Mouse (Mus musculus) hematopoietic stem cell, adult 5-6 weeks (primary cell): Measurements from ENCODE around the gene Gnptab. TPM values are rescaled to one million over a fixed set of nuclear protein-coding genes. Genes with fewer than 3 reads are reported as not detected.
"Not testable (repeated sequence)": the region's sequence is repeated elsewhere in the genome, so short reads cannot be mapped to it uniquely, and the experiment has no call there.

Experiments
- ATAC-seq, 2 experiments: fragments of 125-278 bp in 1 of 2; replicated peaks in 1 of 2; 2 replicates each; pipeline ENCODE4 v1.8.0; 2016 to 2017; ENCODE audit warnings: inconsistent platforms in 2 of 2, mild to moderate bottlenecking in 2 of 2, moderate number of reproducible peaks in 2 of 2, low read depth in 1 of 2, moderate TSS enrichment in 1 of 2; ENCODE audit not compliant: low FRiP score in 2 of 2, poor library complexity in 2 of 2, severe bottlenecking in 2 of 2, insufficient read depth in 1 of 2, low TSS enrichment in 1 of 2
- total RNA-seq: library from RNA; stranded (forward); fragments of 172-1452, 232-1000 nt; gene quantifications from 2 replicates; pipeline ENCODE4 v1.2.3, GENCODE M21; 2017

The Gnptab gene
- total RNA-seq, 1 experiment from 2014 or later, result 65.2 TPM

- ATAC-seq, result no peak
Measured at GRCm38 (mm10) chr10:88371793-88372192, 7.1 kb upstream of the Gnptab start.

- ATAC-seq, result no peak
Measured at GRCm38 (mm10) chr10:88372436-88372835, 6.5 kb upstream of the Gnptab start.

GRCm38 (mm10) chr10:88372945-88373344 is 6.0 kb upstream of the Gnptab start:
- not testable (repeated sequence) for ATAC-seq

GRCm38 (mm10) chr10:88374984-88375383 is 3.9 kb upstream of the Gnptab start:
- no peak for ATAC-seq

- peak; percentile 59 for ATAC-seq
Measured at GRCm38 (mm10) chr10:88376770-88377169, 2.2 kb upstream of the Gnptab start.

GRCm38 (mm10) chr10:88377666-88378065 is 1.3 kb upstream of the Gnptab start:
- ATAC-seq, result no peak

GRCm38 (mm10) chr10:88380002-88380401 is 1.1 kb downstream of the Gnptab start:
- ATAC-seq, result peak; percentile 26 to 36; a peak in 1 of 4 replicates

- ATAC-seq, result no peak
Measured at GRCm38 (mm10) chr10:88380430-88381060, 1.6 kb downstream of the Gnptab start.

- no peak for ATAC-seq
Measured at GRCm38 (mm10) chr10:88381286-88381685, 2.4 kb downstream of the Gnptab start.

- peak; percentile 10 to 11; a peak in 1 of 4 replicates for ATAC-seq
Measured at GRCm38 (mm10) chr10:88382009-88382408, 3.1 kb downstream of the Gnptab start.

GRCm38 (mm10) chr10:88383479-88383878 is 4.5 kb downstream of the Gnptab start:
- ATAC-seq, result no peak

GRCm38 (mm10) chr10:88384081-88384480 is 5.1 kb downstream of the Gnptab start:
- no peak for ATAC-seq

- ATAC-seq, result no peak
Measured at GRCm38 (mm10) chr10:88385290-88385689, 6.4 kb downstream of the Gnptab start.

- peak; percentile 25 to 49; a peak in 2 of 4 replicates for ATAC-seq
Measured at GRCm38 (mm10) chr10:88385758-88386157, 6.8 kb downstream of the Gnptab start.

GRCm38 (mm10) chr10:88386251-88386650 is 7.3 kb downstream of the Gnptab start:
- ATAC-seq, result no peak

GRCm38 (mm10) chr10:88389576-88389975 is 10.6 kb downstream of the Gnptab start:
- peak; percentile 46 to 51; a peak in 3 of 4 replicates for ATAC-seq

- peak; percentile 43 to 68 for ATAC-seq
Measured at GRCm38 (mm10) chr10:88390096-88390790, 11.3 kb downstream of the Gnptab start.

- no peak for ATAC-seq
Measured at GRCm38 (mm10) chr10:88391495-88391894, 12.6 kb downstream of the Gnptab start.
